Mouse (Mus musculus) liver, embryonic 14.5 days (tissue): Measurements from ENCODE around the gene Gpr87. TPM values are rescaled to one million over a fixed set of nuclear protein-coding genes. Genes with fewer than 3 reads are reported as not detected.
"Not testable (repeated sequence)": the region's sequence is repeated elsewhere in the genome, so short reads cannot be mapped to it uniquely, and the experiment has no call there.

ENCODE experiments used
- ATAC-seq: fragments of 200-750 bp; cut with Nextera tagmentation; 2 replicates; pipeline ENCODE4 v1.8.0; 2017; ENCODE audit warnings: moderate number of reproducible peaks, mild to moderate bottlenecking, moderate library complexity; ENCODE audit not compliant: insufficient read depth
- DNase-seq, 3 experiments: peaks; one replicate each; pipeline ENCODE4 v3.0.0-alpha.2; 2012 to 2013; ENCODE audit warnings: low read depth in 3 of 3, low spot score in 3 of 3
- H3K27ac ChIP-seq: fragments of 300-500 bp; sonication (generic); 2 replicates; pipeline ENCODE4 v1.5.1; 2014; ENCODE audit warnings: moderate library complexity, mild to moderate bottlenecking, control low read depth, inconsistent platforms
- H3K27me3 ChIP-seq: fragments of 300-500 bp; sonication (generic); 2 replicates; pipeline ENCODE4 v1.6.1; 2014; ENCODE audit warnings: mild to moderate bottlenecking, low read length, moderate library complexity; ENCODE audit not compliant: control insufficient read depth, insufficient read depth
- H3K36me3 ChIP-seq: fragments of 300-500 bp; sonication (generic); replicated peaks from 2 replicates; pipeline ENCODE4 v1.6.1; 2014; ENCODE audit warnings: low read depth; ENCODE audit not compliant: control insufficient read depth, insufficient read depth
- H3K4me1 ChIP-seq, 2 experiments: fragments of 200-500 bp in 1 of 2; fragments of 300-500 bp in 1 of 2; sonication (generic) in 1 of 2; replicated peaks; 2 replicates each; pipeline ENCODE4 v1.6.1; 2012 to 2014; ENCODE audit warnings: antibody characterized with exemption in 1 of 2, inconsistent platforms in 1 of 2, low read length in 1 of 2; ENCODE audit not compliant: control insufficient read depth in 2 of 2, insufficient read depth in 2 of 2
- H3K4me2 ChIP-seq: fragments of 300-500 bp; sonication (generic); 2 replicates; pipeline ENCODE4 v1.6.1; 2014; ENCODE audit warnings: low read depth, mild to moderate bottlenecking, control low read depth, moderate library complexity
- H3K4me3 ChIP-seq, 2 experiments: fragments of 200-500 bp in 1 of 2; fragments of 300-500 bp in 1 of 2; sonication (generic) in 1 of 2; 2 replicates each; pipeline ENCODE4 v1.5.1; 2012 to 2014; ENCODE audit warnings: low read depth in 2 of 2, low read length in 2 of 2, mild to moderate bottlenecking in 2 of 2, control low read depth in 1 of 2, inconsistent platforms in 1 of 2, moderate library complexity in 1 of 2; ENCODE audit not compliant: insufficient read depth in 1 of 2
- H3K9ac ChIP-seq: fragments of 300-500 bp; sonication (generic); replicated peaks from 2 replicates; pipeline ENCODE4 v1.6.1; 2014; ENCODE audit warnings: mild to moderate bottlenecking, control low read depth, moderate library complexity
- H3K9me3 ChIP-seq: fragments of 300-500 bp; sonication (generic); 2 replicates; pipeline ENCODE4 v1.6.1; 2016; ENCODE audit warnings: low read length, mixed read lengths; ENCODE audit not compliant: control insufficient read depth
- CTCF ChIP-seq: IDR thresholded peaks from 2 replicates; pipeline ENCODE4 v1.5.1; 2016; ENCODE audit warnings: antibody characterized with exemption, low read depth, control low read depth
- EP300 ChIP-seq: IDR thresholded peaks from 2 replicates; pipeline ENCODE4 v1.6.1; 2016; ENCODE audit warnings: antibody characterized with exemption, low read depth
- WGBS: fragments of 180-500 bp; shearing (Covaris S2); extraction: QIAGEN DNeasy Blood & Tissue Kit; methylation state at CpG from one replicate; pipeline ENCODE4 v1.1.7; 2014; ENCODE audit not compliant: insufficient replicate concordance; 5-methylcytosine and 5-hydroxymethylcytosine counted together
- polyA plus RNA-seq, 2 experiments: library from polyadenylated mRNA; depleted of rRNA in 1 of 2; stranded (reverse) in 1 of 2; unstranded in 1 of 2; fragments of >200 nt; fragmentation: Nextera tagmentation in 1 of 2; extraction: Ambion mirVana in 1 of 2; gene quantifications; 2 replicates each; pipeline versions ENCODE4 v1.2.1 to v1.2.3; 2012 to 2014

Gpr87 gene
- polyA plus RNA-seq, 2 experiments = not detected

GRCm38 (mm10) chr3:59153424-59153823, 41.5 kb downstream of the Gpr87 start, which contains the start of gene P2ry14:
Gene P2ry14 (minus strand): TSS chr3:59153618.
- Histone ChIP-seq H3K36me3 (no peaks in the 10 kb centered on the region), H3K4me1 (peaks cover 0 to 5% of the 10 kb centered on the region in 2 experiments; a peak in 1 of 4 replicates), H3K4me3 (no peak within 1 kb of the TSS), H3K9ac (no peak within 1 kb of the TSS), H3K27me3 (no peaks in the 10 kb centered on the region), H3K4me2 (no peak within 1 kb of the TSS), H3K9me3 (no peaks in the 10 kb centered on the region), H3K27ac (no peak within 1 kb of the TSS)
- peak in 1 of 3 experiments; percentile 27 for DNase-seq
- TF ChIP-seq CTCF (no peak), EP300 (no peak)
- WGBS = 18% methylated on average over 5 of the region's 5 CpGs
- ATAC-seq = no peak

- TF ChIP-seq CTCF (no peak), EP300 (no peak)
- no peaks in the 10 kb centered on the region for H3K27me3 ChIP-seq
- H3K9me3 ChIP-seq = no peaks in the 10 kb centered on the region
- H3K4me3 ChIP-seq = no peak overlapping the region
- H3K9ac ChIP-seq = no peak overlapping the region
- no peak overlapping the region for H3K4me2 ChIP-seq
- no peak overlapping the region for H3K27ac ChIP-seq
- ATAC-seq (no peak), DNase-seq (no peak)
- 78% methylated on average over 2 of the region's 2 CpGs for WGBS
- no peaks in the 10 kb centered on the region for H3K36me3 ChIP-seq
- peaks cover 0 to 8% of the 10 kb centered on the region in 2 experiments; a peak in 1 of 4 replicates for H3K4me1 ChIP-seq
Observed at GRCm38 (mm10) chr3:59150624-59151023, 44.3 kb downstream of the Gpr87 start.

- ATAC-seq = no peak
- no peak overlapping the region for H3K27ac ChIP-seq
- peaks cover 0 to 8% of the 10 kb centered on the region in 2 experiments; a peak in 1 of 4 replicates for H3K4me1 ChIP-seq
- DNase-seq = no peak
- H3K9me3 ChIP-seq = no peaks in the 10 kb centered on the region
- no peak overlapping the region for H3K4me2 ChIP-seq
- 0 out of 2 replicates have a peak, but pooled peaks have one; percentile 8 for TF ChIP-seq EP300
- TF ChIP-seq CTCF = no peak
- H3K4me3 ChIP-seq = no peak overlapping the region
- H3K27me3 ChIP-seq = no peaks in the 10 kb centered on the region
- no peaks in the 10 kb centered on the region for H3K36me3 ChIP-seq
- H3K9ac ChIP-seq = no peak overlapping the region
Observed at GRCm38 (mm10) chr3:59149646-59150045, 45.3 kb downstream of the Gpr87 start.

- TF ChIP-seq CTCF (no peak), EP300 (no peak)
- no peak overlapping the region for H3K4me2 ChIP-seq
- DNase-seq = no peak
- no peak for ATAC-seq
- no peak overlapping the region for H3K9ac ChIP-seq
- no peaks in the 10 kb centered on the region for H3K9me3 ChIP-seq
- peaks cover 0 to 8% of the 10 kb centered on the region in 2 experiments; a peak in 1 of 4 replicates for H3K4me1 ChIP-seq
- no peak overlapping the region for H3K27ac ChIP-seq
- 60% methylated on average over 5 of the region's 5 CpGs for WGBS
- no peaks in the 10 kb centered on the region for H3K27me3 ChIP-seq
- H3K4me3 ChIP-seq = no peak overlapping the region
- H3K36me3 ChIP-seq = no peaks in the 10 kb centered on the region
Observed at GRCm38 (mm10) chr3:59145194-59145593, 49.7 kb downstream of the Gpr87 start.

GRCm38 (mm10) chr3:59141507-59142305, 53.2 kb downstream of the Gpr87 start:
- Histone ChIP-seq H3K27me3 (no peaks in the 10 kb centered on the region), H3K4me1 (peaks cover 0 to 6% of the 10 kb centered on the region in 2 experiments; a peak in 1 of 4 replicates), H3K4me2 (no peak overlapping the region), H3K4me3 (no peak overlapping the region), H3K36me3 (no peaks in the 10 kb centered on the region), H3K9ac (no peak overlapping the region), H3K27ac (no peak overlapping the region), H3K9me3 (no peaks in the 10 kb centered on the region)
- no peak for ATAC-seq
- no peak for TF ChIP-seq EP300
- no peak for TF ChIP-seq CTCF
- 44% methylated on average over 8 of the region's 8 CpGs for WGBS
- no peak for DNase-seq

- not testable (repeated sequence) for H3K9ac ChIP-seq, H3K27ac ChIP-seq, DNase-seq, H3K4me3 ChIP-seq, ATAC-seq, H3K9me3 ChIP-seq, H3K4me1 ChIP-seq, H3K36me3 ChIP-seq, H3K4me2 ChIP-seq, H3K27me3 ChIP-seq
- 76% methylated on average over 4 of the region's 4 CpGs for WGBS
Observed at GRCm38 (mm10) chr3:59140941-59141340, 54.0 kb downstream of the Gpr87 start.
